Mouse (Mus musculus): ENCODE measurements around the gene Baz2b. TPM values are rescaled to one million over a fixed set of nuclear protein-coding genes. Genes with fewer than 3 reads are reported as not detected.

The Baz2b gene
- polyA plus RNA-seq, 1 experiment from 2014 or later = 108 TPM

- no peaks in the 10 kb centered on the region for H3K36me3 ChIP-seq (ENCODE audit: control insufficient read depth, insufficient read depth, low read length)
- DNase-seq (ENCODE audit: low spot score) = no peak
- no peaks in the 10 kb centered on the region for H3K9me3 ChIP-seq (ENCODE audit: control insufficient read depth, low read length)
- ATAC-seq (ENCODE audit: low FRiP score) = no peak
- no peak overlapping the region for H3K27ac ChIP-seq (ENCODE audit: low read depth, low read length)
- no peak overlapping the region for H3K4me3 ChIP-seq (ENCODE audit: low read depth, low read length)
- WGBS = 87% methylated on average over 12 of the region's 12 CpGs
- no peaks in the 10 kb centered on the region for H3K27me3 ChIP-seq (ENCODE audit: control insufficient read depth, insufficient read depth, low read length)
- no peaks in the 10 kb centered on the region; the same call in 1 of the 2 replicates for H3K4me1 ChIP-seq (replicated peaks; ENCODE audit: control insufficient read depth, insufficient read depth, low read length)
- H3K9ac ChIP-seq (ENCODE audit: low read depth, low read length) = no peak overlapping the region
- H3K4me2 ChIP-seq (replicated peaks; ENCODE audit: low read depth, low read length) = no peak overlapping the region
Measured at GRCm38 (mm10) chr2:60113661-60114560, 95.7 kb downstream of the Baz2b start.

GRCm38 (mm10) chr2:60112116-60112515 is 97.5 kb downstream of the Baz2b start:
- WGBS = 99% methylated on average over 2 of the region's 2 CpGs
- ATAC-seq (ENCODE audit: low FRiP score) (no peak), DNase-seq (ENCODE audit: low spot score) (no peak)
- Histone ChIP-seq H3K27me3 (ENCODE audit: control insufficient read depth, insufficient read depth, low read length) (no peaks in the 10 kb centered on the region), H3K4me3 (ENCODE audit: low read depth, low read length) (no peak overlapping the region), H3K36me3 (ENCODE audit: control insufficient read depth, insufficient read depth, low read length) (no peaks in the 10 kb centered on the region), H3K27ac (ENCODE audit: low read depth, low read length) (no peak overlapping the region), H3K4me2 (replicated peaks; ENCODE audit: low read depth, low read length) (no peak overlapping the region), H3K4me1 (replicated peaks; ENCODE audit: control insufficient read depth, insufficient read depth, low read length) (no peaks in the 10 kb centered on the region), H3K9me3 (ENCODE audit: control insufficient read depth, low read length) (no peaks in the 10 kb centered on the region), H3K9ac (ENCODE audit: low read depth, low read length) (no peak overlapping the region)

- H3K27me3 ChIP-seq (ENCODE audit: control insufficient read depth, insufficient read depth, low read length) = no peaks in the 10 kb centered on the region
- H3K4me3 ChIP-seq (ENCODE audit: low read depth, low read length) = no peak overlapping the region
- H3K36me3 ChIP-seq (ENCODE audit: control insufficient read depth, insufficient read depth, low read length) = no peaks in the 10 kb centered on the region
- H3K4me1 ChIP-seq (replicated peaks; ENCODE audit: control insufficient read depth, insufficient read depth, low read length) = no peaks in the 10 kb centered on the region
- ATAC-seq (ENCODE audit: low FRiP score) = no peak
- H3K4me2 ChIP-seq (replicated peaks; ENCODE audit: low read depth, low read length) = no peak overlapping the region
- no peaks in the 10 kb centered on the region for H3K9me3 ChIP-seq (ENCODE audit: control insufficient read depth, low read length)
- H3K27ac ChIP-seq (ENCODE audit: low read depth, low read length) = no peak overlapping the region
- H3K9ac ChIP-seq (ENCODE audit: low read depth, low read length) = no peak overlapping the region
- 83% methylated on average over 3 of the region's 3 CpGs for WGBS
- DNase-seq (ENCODE audit: low spot score) = no peak
Measured at GRCm38 (mm10) chr2:60109001-60109400, 100.6 kb downstream of the Baz2b start.

- ATAC-seq (ENCODE audit: low FRiP score) (no peak), DNase-seq (ENCODE audit: low spot score) (no peak)
- Histone ChIP-seq H3K27me3 (ENCODE audit: control insufficient read depth, insufficient read depth, low read length) (no peaks in the 10 kb centered on the region), H3K36me3 (ENCODE audit: control insufficient read depth, insufficient read depth, low read length) (no peaks in the 10 kb centered on the region), H3K4me1 (replicated peaks; ENCODE audit: control insufficient read depth, insufficient read depth, low read length) (no peaks in the 10 kb centered on the region), H3K4me2 (replicated peaks; ENCODE audit: low read depth, low read length) (no peak overlapping the region), H3K9ac (ENCODE audit: low read depth, low read length) (no peak overlapping the region), H3K27ac (ENCODE audit: low read depth, low read length) (no peak overlapping the region), H3K4me3 (ENCODE audit: low read depth, low read length) (no peak overlapping the region), H3K9me3 (ENCODE audit: control insufficient read depth, low read length) (no peaks in the 10 kb centered on the region)
- 86% methylated on average over 4 of the region's 4 CpGs for WGBS
Measured at GRCm38 (mm10) chr2:60096625-60097024, 113.0 kb downstream of the Baz2b start.

- Histone ChIP-seq H3K27me3 (ENCODE audit: control insufficient read depth, insufficient read depth, low read length) (no peaks in the 10 kb centered on the region), H3K4me1 (replicated peaks; ENCODE audit: control insufficient read depth, insufficient read depth, low read length) (no peaks in the 10 kb centered on the region), H3K36me3 (ENCODE audit: control insufficient read depth, insufficient read depth, low read length) (no peaks in the 10 kb centered on the region), H3K4me3 (ENCODE audit: low read depth, low read length) (no peak overlapping the region), H3K9me3 (ENCODE audit: control insufficient read depth, low read length) (no peaks in the 10 kb centered on the region), H3K9ac (ENCODE audit: low read depth, low read length) (no peak overlapping the region), H3K4me2 (replicated peaks; ENCODE audit: low read depth, low read length) (no peak overlapping the region), H3K27ac (ENCODE audit: low read depth, low read length) (no peak overlapping the region)
- peak; percentile 29 for DNase-seq (ENCODE audit: low spot score)
- 40% methylated on average over 6 of the region's 6 CpGs for WGBS
- 0 out of 2 replicates have a peak, but pooled peaks have one; percentile 60 for ATAC-seq (ENCODE audit: low FRiP score)
Measured at GRCm38 (mm10) chr2:60090280-60090679, 119.4 kb downstream of the Baz2b start.

- ATAC-seq (ENCODE audit: low FRiP score) (no peak), DNase-seq (ENCODE audit: low spot score) (peak; percentile 27)
- no peak overlapping the region for H3K4me2 ChIP-seq (replicated peaks; ENCODE audit: low read depth, low read length)
- no peaks in the 10 kb centered on the region for H3K9me3 ChIP-seq (ENCODE audit: control insufficient read depth, low read length)
- peak overlapping the region; percentile 25; the same call in 1 of the 2 replicates for H3K27ac ChIP-seq (ENCODE audit: low read depth, low read length)
- no peaks in the 10 kb centered on the region for H3K27me3 ChIP-seq (ENCODE audit: control insufficient read depth, insufficient read depth, low read length)
- no peak overlapping the region for H3K4me3 ChIP-seq (ENCODE audit: low read depth, low read length)
- 0 out of 2 replicates have a peak overlapping the region, but pooled peaks have one; percentile 1 for H3K9ac ChIP-seq (ENCODE audit: low read depth, low read length)
- H3K36me3 ChIP-seq (ENCODE audit: control insufficient read depth, insufficient read depth, low read length) = no peaks in the 10 kb centered on the region
- WGBS = 43% methylated on average over 15 of the region's 15 CpGs
- no peaks in the 10 kb centered on the region for H3K4me1 ChIP-seq (replicated peaks; ENCODE audit: control insufficient read depth, insufficient read depth, low read length)
Measured at GRCm38 (mm10) chr2:60089528-60090247, 120.0 kb downstream of the Baz2b start.

- Histone ChIP-seq H3K4me1 (replicated peaks; ENCODE audit: control insufficient read depth, insufficient read depth, low read length) (no peaks in the 10 kb centered on the region), H3K4me3 (ENCODE audit: low read depth, low read length) (no peak overlapping the region), H3K4me2 (replicated peaks; ENCODE audit: low read depth, low read length) (no peak overlapping the region), H3K9ac (ENCODE audit: low read depth, low read length) (no peak overlapping the region), H3K27ac (ENCODE audit: low read depth, low read length) (no peak overlapping the region), H3K27me3 (ENCODE audit: control insufficient read depth, insufficient read depth, low read length) (no peaks in the 10 kb centered on the region), H3K9me3 (ENCODE audit: control insufficient read depth, low read length) (no peaks in the 10 kb centered on the region), H3K36me3 (ENCODE audit: control insufficient read depth, insufficient read depth, low read length) (no peaks in the 10 kb centered on the region)
- 85% methylated on average over 14 of the region's 14 CpGs for WGBS
- ATAC-seq (ENCODE audit: low FRiP score) (no peak), DNase-seq (ENCODE audit: low spot score) (no peak)
Measured at GRCm38 (mm10) chr2:60088785-60089527, 120.7 kb downstream of the Baz2b start.

GRCm38 (mm10) chr2:60086197-60086903 is 123.3 kb downstream of the Baz2b start:
- no peak overlapping the region for H3K4me3 ChIP-seq (ENCODE audit: low read depth, low read length)
- H3K4me1 ChIP-seq (replicated peaks; ENCODE audit: control insufficient read depth, insufficient read depth, low read length) = no peaks in the 10 kb centered on the region
- H3K27ac ChIP-seq (ENCODE audit: low read depth, low read length) = no peak overlapping the region
- ATAC-seq (ENCODE audit: low FRiP score) = no peak
- H3K36me3 ChIP-seq (ENCODE audit: control insufficient read depth, insufficient read depth, low read length) = no peaks in the 10 kb centered on the region
- no peak overlapping the region for H3K4me2 ChIP-seq (replicated peaks; ENCODE audit: low read depth, low read length)
- WGBS = 90% methylated on average over 8 of the region's 8 CpGs
- H3K27me3 ChIP-seq (ENCODE audit: control insufficient read depth, insufficient read depth, low read length) = no peaks in the 10 kb centered on the region
- H3K9ac ChIP-seq (ENCODE audit: low read depth, low read length) = no peak overlapping the region
- DNase-seq (ENCODE audit: low spot score) = no peak
- no peaks in the 10 kb centered on the region for H3K9me3 ChIP-seq (ENCODE audit: control insufficient read depth, low read length)
